Mouse (Mus musculus) C2C12 (cell line): ENCODE data around the gene Smpd3. TPM values are rescaled to one million over a fixed set of nuclear protein-coding genes. Genes with fewer than 3 reads are reported as not detected.

Experiments used
- H3K27me3 ChIP-seq: one replicate; pipeline ENCODE4 v1.6.1; 2011; ENCODE audit not compliant: control insufficient read depth, insufficient read depth, insufficient read length
- H3K36me3 ChIP-seq: one replicate; pipeline ENCODE4 v1.6.1; 2011; ENCODE audit not compliant: control insufficient read depth, insufficient read depth
- H3K4me3 ChIP-seq: one replicate; pipeline ENCODE4 v1.5.1; 2011; ENCODE audit warnings: mild to moderate bottlenecking, control low read depth; ENCODE audit not compliant: poor library complexity, insufficient read depth, severe bottlenecking
- H3K79me2 ChIP-seq: one replicate; pipeline ENCODE4 v1.6.1; 2011; ENCODE audit not compliant: control insufficient read depth, insufficient read depth
- H3K79me3 ChIP-seq: one replicate; pipeline ENCODE4 v1.6.1; 2011; ENCODE audit warnings: low read depth, control low read depth
- H3ac ChIP-seq: one replicate; pipeline ENCODE3; 2011; ENCODE audit warnings: low read depth; ENCODE audit not compliant: control insufficient read depth, insufficient read length
- CEBPB ChIP-seq: IDR thresholded peaks from one replicate; pipeline ENCODE4 v1.6.1; 2011; ENCODE audit warnings: low read depth, mild to moderate bottlenecking, control low read depth, moderate library complexity
- CTCF ChIP-seq: IDR thresholded peaks from one replicate; pipeline ENCODE4 v1.5.1; 2011; ENCODE audit not compliant: control insufficient read depth, insufficient read depth, insufficient read length
- FOSL1 ChIP-seq: IDR thresholded peaks from one replicate; pipeline ENCODE4 v1.8.0; 2011; ENCODE audit warnings: mild to moderate bottlenecking, low read length; ENCODE audit not compliant: poor library complexity, insufficient read depth, severe bottlenecking
- MAX ChIP-seq: IDR thresholded peaks from one replicate; pipeline ENCODE4 v1.6.1; 2011; ENCODE audit warnings: mild to moderate bottlenecking, control low read depth
- MYOD1 ChIP-seq: IDR thresholded peaks from one replicate; pipeline ENCODE4 v1.6.1; 2011; ENCODE audit warnings: low read depth; ENCODE audit not compliant: control insufficient read depth, insufficient read length
- MYOG ChIP-seq: IDR thresholded peaks from one replicate; pipeline ENCODE4 v1.6.1; 2011; ENCODE audit not compliant: control insufficient read depth, insufficient read length; ENCODE audit errors: extremely low read depth
- USF1 ChIP-seq: IDR thresholded peaks from one replicate; pipeline ENCODE4 v1.6.1; 2011; ENCODE audit warnings: low read depth, mild to moderate bottlenecking, control low read depth, moderate library complexity
- polyA plus RNA-seq: library from polyadenylated mRNA; unstranded; fragments of >200 nt; fragmentation: generic; extraction: Trizol; gene quantifications from one replicate; pipeline ENCODE4 v1.2.1, GENCODE M21; 2012; ENCODE audit warnings: missing spikeins

The Smpd3 gene
- polyA plus RNA-seq, 1 experiment: 0.05 TPM

- Histone ChIP-seq H3ac (no peak overlapping the region), H3K36me3 (no peaks in the 10 kb centered on the region), H3K79me2 (no peaks in the 10 kb centered on the region), H3K79me3 (no peaks in the 10 kb centered on the region), H3K27me3 (peaks cover 50% of the 10 kb centered on the region), H3K4me3 (no peak overlapping the region)
- TF ChIP-seq MYOG (no peak), MAX (no peak), FOSL1 (no peak), CEBPB (no peak), MYOD1 (no peak)
These were observed 38.9 kb downstream of the Smpd3 start for GRCm38 (mm10) chr8:106298846-106299245.

- TF ChIP-seq MYOG: no peak
- no peak for TF ChIP-seq CTCF
- TF ChIP-seq MYOD1: no peak
- TF ChIP-seq FOSL1: no peak
- no peak for TF ChIP-seq MAX
- no peak for TF ChIP-seq CEBPB
- no peak for TF ChIP-seq USF1
- peaks cover 44% of the 10 kb centered on the region for H3K27me3 ChIP-seq
- no peak overlapping the region for H3K4me3 ChIP-seq
- no peak overlapping the region for H3ac ChIP-seq
- no peaks in the 10 kb centered on the region for H3K36me3 ChIP-seq
- H3K79me3 ChIP-seq: no peaks in the 10 kb centered on the region
- H3K79me2 ChIP-seq: no peaks in the 10 kb centered on the region
These were observed 39.5 kb downstream of the Smpd3 start for GRCm38 (mm10) chr8:106298261-106298660.

DNA sequence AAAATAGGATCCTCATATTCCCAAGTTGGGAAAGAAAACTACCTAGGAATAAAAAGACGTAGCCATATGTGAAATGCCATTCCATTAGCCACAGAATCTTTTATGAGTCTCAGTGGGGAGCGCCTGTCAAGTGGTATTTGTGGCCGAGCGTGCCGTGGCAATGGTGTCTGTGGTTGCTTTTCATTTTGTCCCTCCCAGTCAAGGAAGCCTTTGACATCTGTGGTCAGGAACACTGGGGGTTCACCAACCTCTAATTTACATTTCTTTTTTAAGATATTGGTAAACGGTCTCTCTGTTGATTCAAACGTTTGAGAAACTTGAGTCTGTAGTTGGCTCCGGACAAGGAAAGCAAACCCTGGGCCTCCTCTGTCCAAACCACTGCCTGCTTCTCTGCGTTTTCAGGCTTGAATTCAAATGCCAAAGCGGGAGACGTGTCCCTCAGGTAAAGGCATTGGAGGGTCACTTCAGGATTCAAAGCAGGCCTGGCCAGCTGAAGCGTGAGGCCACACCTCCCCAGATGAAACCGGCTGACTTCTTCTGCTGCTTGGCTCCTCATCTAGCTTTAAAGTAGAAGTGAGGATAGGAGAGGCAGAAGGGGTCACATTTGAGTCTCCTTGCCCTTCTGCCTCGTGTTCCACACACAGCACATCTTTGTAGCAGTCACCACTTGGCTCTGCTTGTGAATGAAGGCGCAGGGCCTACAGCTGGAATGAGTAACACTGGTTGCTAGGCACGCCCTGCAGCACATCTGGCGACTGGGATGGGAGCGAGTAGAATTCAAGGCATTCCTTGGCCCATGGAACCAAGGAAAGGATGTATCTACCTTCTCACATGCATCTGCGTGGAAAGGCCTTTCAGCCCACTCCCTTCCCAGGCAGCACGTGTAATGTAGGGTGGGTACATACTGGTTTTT is 45.0 kb downstream of the Smpd3 start:
- no peaks in the 10 kb centered on the region for H3K79me3 ChIP-seq
- no peak for TF ChIP-seq MAX
- H3K4me3 ChIP-seq: no peak overlapping the region
- no peak overlapping the region for H3ac ChIP-seq
- no peaks in the 10 kb centered on the region for H3K36me3 ChIP-seq
- no peaks in the 10 kb centered on the region for H3K79me2 ChIP-seq
- peaks cover 55% of the 10 kb centered on the region for H3K27me3 ChIP-seq

DNA sequence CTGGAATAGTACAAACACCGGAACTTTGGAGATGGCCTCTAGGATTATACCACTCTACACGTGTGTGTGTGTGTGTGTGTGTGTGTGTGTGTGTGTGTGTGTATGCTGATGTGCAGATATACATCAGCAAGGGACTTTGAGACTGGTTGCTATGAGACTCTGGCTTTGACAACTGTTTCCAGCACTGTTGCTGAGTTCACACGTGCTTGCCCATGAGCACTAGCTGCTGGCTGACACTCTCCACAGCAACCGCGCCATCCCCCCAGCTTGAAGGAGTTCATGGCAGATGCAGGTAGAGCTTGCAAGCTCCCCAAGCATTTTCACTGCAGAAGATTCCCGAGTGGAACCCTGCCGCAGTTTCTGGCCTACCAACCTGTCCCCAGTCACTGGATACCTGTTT is 48.3 kb downstream of the Smpd3 start:
- H3K79me3 ChIP-seq: no peaks in the 10 kb centered on the region
- no peak overlapping the region for H3ac ChIP-seq
- TF ChIP-seq USF1: no peak
- TF ChIP-seq CEBPB: no peak
- TF ChIP-seq CTCF: no peak
- TF ChIP-seq MAX: no peak
- TF ChIP-seq MYOD1: no peak
- TF ChIP-seq MYOG: no peak
- TF ChIP-seq FOSL1: no peak
- H3K27me3 ChIP-seq: peaks cover 58% of the 10 kb centered on the region
- no peaks in the 10 kb centered on the region for H3K36me3 ChIP-seq
- H3K79me2 ChIP-seq: no peaks in the 10 kb centered on the region
- H3K4me3 ChIP-seq: no peak overlapping the region

DNA sequence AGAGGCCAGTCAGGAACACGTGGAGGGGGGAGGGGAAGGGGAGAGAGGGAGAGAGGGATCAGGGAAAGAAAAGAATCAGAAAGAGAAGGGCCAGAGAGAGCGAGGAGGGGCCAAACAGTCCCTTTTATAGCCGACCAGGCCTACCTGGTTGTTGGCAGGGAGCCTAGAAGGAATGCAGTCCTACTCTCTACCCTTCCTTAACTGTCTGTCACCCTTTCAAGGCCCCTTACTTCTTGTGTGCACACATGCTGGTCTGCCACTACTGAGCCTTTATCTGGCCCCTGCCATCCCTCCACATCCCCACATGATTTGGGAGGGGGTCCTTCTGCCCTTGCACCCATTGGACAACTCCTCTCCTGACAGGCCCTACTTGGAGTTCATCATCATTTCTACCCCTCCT is 49.1 kb downstream of the Smpd3 start:
- no peak for TF ChIP-seq CEBPB
- no peak for TF ChIP-seq MYOG
- no peak for TF ChIP-seq CTCF
- no peak for TF ChIP-seq MAX
- TF ChIP-seq USF1: no peak
- no peak for TF ChIP-seq MYOD1
- TF ChIP-seq FOSL1: no peak
- H3K4me3 ChIP-seq: no peak overlapping the region
- no peaks in the 10 kb centered on the region for H3K79me3 ChIP-seq
- no peaks in the 10 kb centered on the region for H3K36me3 ChIP-seq
- H3K27me3 ChIP-seq: peaks cover 58% of the 10 kb centered on the region
- H3K79me2 ChIP-seq: no peaks in the 10 kb centered on the region
- H3ac ChIP-seq: no peak overlapping the region

GRCm38 (mm10) chr8:106287445-106287844 is 50.3 kb downstream of the Smpd3 start:
- Histone ChIP-seq H3K79me2 (no peaks in the 10 kb centered on the region), H3K36me3 (no peaks in the 10 kb centered on the region), H3K79me3 (no peaks in the 10 kb centered on the region), H3ac (no peak overlapping the region), H3K4me3 (no peak overlapping the region), H3K27me3 (peaks cover 68% of the 10 kb centered on the region)
- no peak for TF ChIP-seq USF1
- TF ChIP-seq MAX: no peak
- no peak for TF ChIP-seq FOSL1
- TF ChIP-seq MYOG: no peak
- no peak for TF ChIP-seq MYOD1
- no peak for TF ChIP-seq CEBPB
- TF ChIP-seq CTCF: no peak
